Mouse (Mus musculus): ENCODE measurements around the gene Tns1.

DNA sequence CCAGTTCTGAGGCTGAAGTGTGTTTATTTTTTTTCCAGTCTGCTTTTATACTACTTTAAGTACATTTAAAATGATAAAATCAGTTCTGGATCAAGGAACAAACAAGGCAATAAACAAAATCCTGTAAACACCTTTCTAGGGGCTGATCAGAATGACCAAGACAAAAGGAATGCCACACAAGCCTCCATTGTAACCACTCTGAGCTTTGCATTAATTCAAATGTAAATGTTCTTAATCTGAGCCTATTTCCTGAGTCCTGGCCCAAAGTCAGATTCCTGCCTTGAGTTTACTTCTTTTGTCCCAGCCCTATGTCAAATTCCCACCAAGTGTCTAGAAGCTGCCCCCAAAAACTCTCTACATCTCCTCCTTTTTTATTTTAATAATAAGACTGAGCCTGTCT, 243.5 kb downstream of the Tns1 start:
- TF ChIP-seq CTCF (IDR thresholded peaks at IDR 0.05; ENCODE audit: insufficient read depth, low read depth, low read length) (no peak), POLR2A (IDR thresholded peaks at IDR 0.05; ENCODE audit: insufficient read depth, low read depth, low read length) (no peak)
